Mouse (Mus musculus): ENCODE data around the gene Gm10097. TPM values are rescaled to one million over a fixed set of nuclear protein-coding genes. Genes with fewer than 3 reads are reported as not detected.

Gene Gm10097
- total RNA-seq (2021): not detected

DNA sequence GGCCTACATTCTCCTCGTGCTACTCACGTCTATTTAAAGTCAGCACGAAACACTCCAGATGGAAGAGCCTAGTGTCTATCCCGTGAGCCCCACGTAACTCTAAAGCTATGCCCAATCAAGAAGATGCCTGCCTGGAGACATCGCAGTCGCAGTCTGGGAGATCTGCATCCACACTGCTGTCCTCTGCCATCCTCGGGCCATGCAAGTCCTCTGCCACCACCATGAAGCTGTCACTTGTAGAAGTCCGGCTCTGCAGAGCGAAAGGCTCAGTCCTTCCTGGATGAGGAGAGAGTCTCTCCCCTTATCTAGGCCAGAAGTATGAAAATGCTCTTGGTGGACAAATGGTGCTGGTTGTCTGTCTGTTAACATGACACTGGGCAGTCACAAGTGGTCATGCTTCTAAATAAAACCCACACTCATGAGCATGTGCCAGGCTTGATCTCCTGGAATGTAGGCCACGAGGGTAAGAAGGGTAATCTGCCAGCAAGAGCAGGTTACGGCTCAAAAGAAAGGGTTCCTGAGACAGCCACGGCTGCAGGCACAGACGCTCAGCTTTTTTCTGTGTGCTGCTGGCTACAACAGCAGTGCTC is at the start of gene Gm10097:
Gm10097 (plus strand) TSS at position 517 of the 590 bp plus-strand sequence.
- no peak for DNase-seq (ENCODE audit: extremely low spot score in 1 of 2, low spot score in 1 of 2)

- DNase-seq (ENCODE audit: extremely low spot score in 1 of 2, low spot score in 1 of 2): no peak
Measured at GRCm38 (mm10) chr10:5025906-5026305, 43.1 kb upstream of the Gm10097 start.

DNA sequence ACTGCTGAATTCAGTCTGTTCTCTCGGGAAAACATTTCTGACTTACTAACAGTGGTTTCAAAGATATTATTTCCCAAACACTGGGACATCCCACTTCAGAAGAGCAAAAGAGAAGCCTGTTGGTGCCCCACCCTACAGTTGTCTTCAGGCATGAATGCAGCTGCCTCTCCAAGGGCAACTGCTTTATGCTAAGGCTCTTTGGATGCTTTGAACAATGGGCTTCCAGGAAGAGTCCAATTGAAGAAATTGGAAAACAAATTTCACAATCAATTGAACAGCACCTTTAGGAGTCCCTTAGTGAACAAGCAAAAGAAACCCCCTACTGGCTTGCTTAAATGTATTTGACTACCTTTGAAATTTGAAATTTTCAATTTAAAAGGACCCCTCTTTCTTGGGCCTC is 41.8 kb upstream of the Gm10097 start:
- no peak for DNase-seq (ENCODE audit: extremely low spot score in 1 of 2, low spot score in 1 of 2)

DNA sequence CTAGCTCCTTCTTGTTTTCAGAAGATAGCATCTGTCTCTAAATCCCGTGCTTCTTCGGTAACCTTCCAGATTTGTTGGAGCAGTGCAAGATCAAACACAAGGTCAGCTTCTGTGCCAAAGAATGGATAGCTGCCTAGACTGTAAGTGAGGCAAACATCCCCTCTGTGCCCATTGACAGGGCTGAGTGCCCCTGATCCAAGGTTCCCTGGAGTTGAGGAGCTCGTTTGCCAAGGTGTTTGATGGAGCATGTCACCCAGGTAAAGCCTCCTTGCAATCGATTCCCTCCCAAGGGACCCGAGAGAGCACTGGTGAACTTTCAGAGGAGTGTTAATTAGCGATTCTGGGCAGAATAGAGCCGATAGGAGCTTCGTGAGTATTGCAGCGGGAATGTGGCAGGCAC is 40.7 kb upstream of the Gm10097 start:
- DNase-seq (ENCODE audit: extremely low spot score in 1 of 2, low spot score in 1 of 2): no peak

GRCm38 (mm10) chr10:5029161-5029560 is 39.8 kb upstream of the Gm10097 start:
- DNase-seq (ENCODE audit: extremely low spot score in 1 of 2, low spot score in 1 of 2): no peak

DNA sequence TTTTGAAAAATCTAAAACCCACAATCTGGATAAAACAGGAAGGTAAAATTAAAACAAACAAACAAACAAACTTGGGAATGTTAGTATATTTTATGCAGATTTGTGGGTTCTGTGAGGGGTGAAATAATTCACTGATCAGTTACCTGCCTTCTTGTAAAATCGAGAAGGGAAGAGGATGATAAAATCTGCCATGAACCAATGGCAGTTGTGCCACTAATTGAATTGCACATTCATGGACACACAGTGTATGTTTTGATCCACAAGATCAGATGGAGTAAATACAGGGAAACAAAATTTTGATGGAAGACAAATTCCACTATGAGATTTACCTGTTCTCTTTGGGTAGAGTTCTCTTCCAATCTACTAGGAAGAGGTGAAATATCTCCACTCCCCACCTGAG is 39.1 kb upstream of the Gm10097 start:
- no peak for DNase-seq (ENCODE audit: extremely low spot score in 1 of 2, low spot score in 1 of 2)

- no peak for DNase-seq (ENCODE audit: extremely low spot score in 1 of 2, low spot score in 1 of 2)
Measured at GRCm38 (mm10) chr10:5032192-5033048, 36.6 kb upstream of the Gm10097 start.

DNA sequence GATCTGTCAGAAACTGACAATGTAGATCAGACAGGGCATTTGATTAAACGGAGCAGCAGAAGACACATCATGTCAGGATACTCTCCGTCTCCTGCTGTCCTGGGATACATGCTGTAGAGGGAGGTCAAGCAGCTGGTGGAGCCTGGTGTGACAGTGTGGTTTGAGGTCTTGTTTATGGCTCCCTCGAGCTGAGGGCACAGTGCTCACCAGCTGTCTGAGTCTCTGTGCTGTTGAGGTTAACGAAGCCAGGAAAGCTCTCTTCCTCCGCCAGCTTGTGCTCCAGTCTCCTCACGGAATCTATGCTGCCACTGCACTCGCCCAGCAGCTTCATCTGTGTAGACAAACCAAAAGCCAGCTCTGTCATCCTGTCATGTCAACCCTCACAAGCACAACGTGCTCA is 27.7 kb upstream of the Gm10097 start:
- DNase-seq (ENCODE audit: extremely low spot score in 1 of 2, low spot score in 1 of 2): no peak

DNA sequence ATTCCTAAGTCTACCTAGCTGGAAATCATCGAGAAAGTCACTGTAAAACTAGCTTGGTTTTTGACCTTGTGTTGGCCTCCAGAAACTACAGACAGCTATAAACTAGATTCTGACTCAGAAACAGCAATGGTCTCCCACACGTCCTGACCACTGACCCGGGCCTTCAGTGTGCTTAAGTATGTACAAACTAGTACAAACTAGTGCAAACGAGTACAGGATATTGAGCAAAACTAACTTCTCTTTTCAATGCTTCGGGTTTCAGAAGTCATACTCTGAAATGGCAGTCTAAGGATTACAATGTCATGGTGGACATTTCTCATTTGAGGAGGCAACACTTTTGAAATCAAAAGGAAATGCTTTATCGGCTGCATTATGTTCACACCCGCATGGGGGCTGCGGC is 24.5 kb upstream of the Gm10097 start:
- no peak for DNase-seq (ENCODE audit: extremely low spot score in 1 of 2, low spot score in 1 of 2)

DNA sequence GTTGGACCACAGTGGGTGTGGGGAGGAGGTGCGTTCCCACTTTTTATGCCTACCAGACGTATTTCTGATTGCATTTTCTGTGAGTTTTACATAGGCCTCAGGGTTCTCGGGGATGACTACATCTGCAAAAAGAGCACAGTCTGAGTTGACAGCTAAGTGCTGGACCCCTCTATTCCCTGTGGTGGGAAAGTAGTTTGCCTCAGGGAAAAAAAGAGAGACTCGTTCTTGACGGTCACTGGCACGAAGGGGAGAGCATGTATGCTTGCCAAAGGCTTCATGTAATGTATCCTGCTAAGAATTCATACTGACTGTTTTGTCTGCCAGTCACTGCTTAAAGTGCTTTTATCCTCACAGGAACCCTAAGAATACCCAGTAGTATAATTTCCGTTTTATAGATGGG is 23.8 kb upstream of the Gm10097 start:
- DNase-seq (ENCODE audit: extremely low spot score in 1 of 2, low spot score in 1 of 2): no peak

DNA sequence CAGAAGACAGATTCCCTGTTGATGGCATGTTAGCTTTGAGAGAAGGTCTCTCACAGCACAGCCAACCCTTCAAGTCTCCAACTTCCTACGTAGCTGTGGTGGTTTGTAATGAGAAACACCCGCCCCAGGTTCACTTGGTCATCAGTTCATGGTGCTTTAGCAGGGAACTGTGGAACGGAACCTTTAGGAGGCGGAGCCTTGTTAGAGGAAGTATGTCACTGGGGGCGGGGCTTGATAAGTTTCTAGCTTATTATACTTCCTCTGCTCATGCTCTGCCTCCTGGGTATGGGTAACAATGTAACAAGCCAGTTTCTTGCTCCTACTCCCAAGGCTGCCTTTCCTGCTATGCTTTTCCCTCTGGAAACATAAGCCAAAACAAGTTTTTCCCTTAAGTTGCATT is 23.3 kb upstream of the Gm10097 start:
- DNase-seq (ENCODE audit: extremely low spot score in 1 of 2, low spot score in 1 of 2): no peak

GRCm38 (mm10) chr10:5056243-5056735 is 12.7 kb upstream of the Gm10097 start:
- DNase-seq (ENCODE audit: extremely low spot score in 1 of 2, low spot score in 1 of 2): no peak

GRCm38 (mm10) chr10:5056940-5057339 is 12.1 kb upstream of the Gm10097 start:
- DNase-seq (ENCODE audit: extremely low spot score in 1 of 2, low spot score in 1 of 2): no peak

GRCm38 (mm10) chr10:5057661-5058060 is 11.3 kb upstream of the Gm10097 start:
- DNase-seq (ENCODE audit: extremely low spot score in 1 of 2, low spot score in 1 of 2): no peak

DNA sequence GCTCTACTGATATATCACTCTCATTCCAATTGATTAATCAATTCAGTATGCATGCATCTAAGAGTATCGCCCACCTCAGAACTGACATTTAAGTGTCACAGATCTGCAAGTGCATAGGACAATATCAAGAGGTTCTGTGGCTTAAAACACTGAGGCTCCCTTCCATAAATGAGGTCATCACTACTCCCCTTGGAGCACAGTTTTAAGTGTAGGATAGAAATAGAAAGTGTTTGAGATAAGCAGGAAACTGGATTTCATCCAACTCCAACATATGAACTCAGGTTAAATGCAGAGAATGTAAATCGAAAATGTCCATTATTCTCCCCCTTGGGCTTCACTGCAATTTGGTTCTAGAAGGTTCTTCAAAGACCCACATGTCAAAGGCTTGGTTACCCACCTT is 10.1 kb upstream of the Gm10097 start:
- DNase-seq (ENCODE audit: extremely low spot score in 1 of 2, low spot score in 1 of 2): no peak

GRCm38 (mm10) chr10:5059983-5060382 is 9.0 kb upstream of the Gm10097 start:
- no peak for DNase-seq (ENCODE audit: extremely low spot score in 1 of 2, low spot score in 1 of 2)

DNA sequence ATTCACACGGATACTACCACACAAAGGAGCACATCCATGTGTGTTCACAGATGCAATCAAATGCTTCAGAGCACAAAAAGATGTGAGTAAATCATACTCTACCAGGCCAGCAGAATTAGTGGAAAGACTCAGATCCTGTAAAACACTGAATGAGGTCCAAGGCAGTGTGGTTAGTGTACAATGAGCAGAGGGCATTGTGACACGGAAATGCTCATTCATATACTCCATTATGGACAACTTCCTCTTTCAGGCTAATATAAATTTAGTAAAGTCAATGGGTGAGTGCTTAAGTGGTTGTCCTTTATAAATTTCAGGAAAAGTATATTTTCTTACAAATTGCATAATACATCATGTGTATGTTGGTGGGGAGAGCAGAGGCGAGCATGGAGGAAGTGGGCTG is 1.9 kb upstream of the Gm10097 start:
- DNase-seq (ENCODE audit: extremely low spot score in 1 of 2, low spot score in 1 of 2): no peak

DNA sequence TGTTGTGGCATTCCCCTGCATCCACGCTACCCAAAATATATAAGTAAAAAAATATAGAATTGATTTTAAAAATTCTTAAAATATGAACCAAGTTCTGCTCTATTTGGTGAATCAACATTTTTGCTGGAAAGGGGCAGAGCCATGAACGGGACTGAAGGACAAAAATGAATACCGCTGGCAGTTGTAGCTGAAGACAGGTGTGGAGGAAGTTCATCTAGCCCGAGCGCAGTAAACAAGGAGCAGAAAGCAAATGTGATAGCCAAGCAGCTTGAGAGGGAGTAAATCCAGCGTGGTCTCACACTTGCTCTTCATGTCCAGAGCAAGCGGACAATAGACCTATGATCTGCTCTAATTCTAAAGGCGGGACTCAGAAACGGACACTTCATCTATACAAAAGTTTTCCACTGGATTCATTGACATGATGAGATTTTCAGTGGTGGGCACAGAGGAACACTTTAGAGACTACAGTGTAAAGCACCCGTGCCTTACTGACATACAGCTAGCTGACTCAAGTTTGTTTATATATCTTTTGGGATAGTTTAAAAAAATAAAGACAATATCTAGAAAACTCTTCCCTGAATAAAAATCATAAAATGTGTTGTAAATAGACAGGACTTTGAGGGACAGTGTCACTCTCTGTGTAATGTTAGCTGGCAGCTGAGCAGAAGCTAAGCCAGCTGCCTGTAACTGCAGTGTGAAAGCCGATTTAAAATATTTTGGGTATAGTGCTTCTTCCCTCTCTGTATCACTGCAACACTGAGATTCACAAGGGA is 1.4 kb downstream of the Gm10097 start:
- no peak for DNase-seq (ENCODE audit: extremely low spot score in 1 of 2, low spot score in 1 of 2)

DNA sequence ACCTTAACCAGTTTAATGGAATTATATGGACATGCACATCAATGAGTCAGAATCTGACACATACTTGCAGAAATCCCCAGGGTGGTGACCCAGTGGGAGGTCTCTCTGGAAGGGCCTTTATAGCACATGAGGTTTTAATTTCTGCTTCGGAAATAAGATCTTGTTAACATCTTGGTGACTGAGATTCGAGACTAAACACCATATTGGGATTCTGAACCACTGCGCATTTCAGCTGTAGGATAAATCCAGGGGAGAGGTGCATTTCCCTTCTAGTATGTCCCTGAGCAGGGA is 1.9 kb downstream of the Gm10097 start:
- DNase-seq (ENCODE audit: extremely low spot score in 1 of 2, low spot score in 1 of 2): no peak

DNA sequence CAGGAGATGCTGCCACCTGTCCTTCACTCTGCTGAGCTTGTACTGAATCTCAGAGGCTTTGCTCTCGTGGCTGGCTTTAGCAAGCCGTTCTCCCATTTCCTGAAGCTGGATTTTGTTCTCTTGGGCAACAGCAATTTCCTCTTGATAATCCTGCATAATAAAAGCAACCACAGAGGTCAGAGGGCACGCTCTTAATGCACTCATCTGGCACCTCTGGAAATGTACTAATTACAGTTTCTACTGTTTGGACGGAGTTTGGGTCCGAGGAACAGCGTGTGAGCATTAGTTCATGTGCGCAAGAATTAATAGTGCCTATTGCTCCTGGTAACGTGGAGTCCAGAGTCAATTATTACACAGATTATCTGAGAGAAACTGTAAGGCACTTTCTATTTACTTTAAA is 3.1 kb downstream of the Gm10097 start:
- no peak for DNase-seq (ENCODE audit: extremely low spot score in 1 of 2, low spot score in 1 of 2)

- DNase-seq (ENCODE audit: extremely low spot score in 1 of 2, low spot score in 1 of 2): no peak
Measured at GRCm38 (mm10) chr10:5075724-5076123, 6.7 kb downstream of the Gm10097 start.
